22 mouse cellular contexts compared by ENCODE assay signal in the genomic region with DNA sequence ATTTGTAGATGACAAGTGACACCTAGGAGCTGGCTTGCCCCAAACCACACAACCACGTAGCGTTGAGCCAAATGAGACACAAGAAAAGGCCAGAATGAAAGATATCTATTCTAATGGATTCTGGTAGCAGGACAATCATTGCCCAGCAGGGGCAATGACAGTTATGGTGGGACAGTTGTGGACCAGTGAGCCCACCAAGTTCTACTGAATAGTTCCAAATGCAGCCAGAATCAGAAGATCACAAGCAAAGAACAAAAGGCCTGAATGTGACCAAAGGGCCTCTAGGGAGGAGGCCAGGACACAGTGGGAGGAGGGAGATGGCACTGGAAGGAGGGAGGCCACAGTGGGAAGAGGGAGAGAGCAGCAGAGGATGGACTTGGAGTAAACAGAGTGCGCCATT.
"Had no signal": no experiment of that assay in that cellular context is flagged by ENCODE, and none has a peak within 500 bp of the region (broad histone marks: within the 10 kb centered on the region; RNA-seq: fewer than 3 reads in every experiment).

No protein-coding gene starts in this region.

- H3K9me3 ChIP-seq: intestine, embryonic 15.5 days; limb, embryonic 12.5 days; limb, embryonic 15.5 days; neural tube, embryonic 13.5 days; stomach, embryonic 15.5 days had no signal

- H3K36me3 ChIP-seq: intestine, embryonic 15.5 days; limb, embryonic 12.5 days; limb, embryonic 15.5 days; neural tube, embryonic 13.5 days; stomach, embryonic 15.5 days had no signal

- H3K27ac ChIP-seq: intestine, embryonic 15.5 days; left cerebral cortex, adult 2 months; limb, embryonic 12.5 days; limb, embryonic 15.5 days; liver, embryonic 14.5 days; macrophage; neural tube, embryonic 13.5 days; stomach, embryonic 15.5 days had no signal

- H3K4me3 ChIP-seq: intestine, embryonic 15.5 days; left cerebral cortex, adult 2 months; limb, embryonic 12.5 days; limb, embryonic 15.5 days; myocyte; neural tube, embryonic 13.5 days; stomach, embryonic 15.5 days had no signal

- DNase-seq: kidney, adult 11 months; kidney, adult 8-10 months; kidney, postnatal 14 days; kidney, postnatal 4 days; layer of hippocampus, adult 9-11 months; layer of hippocampus, postnatal 36 days; liver, postnatal 0 days; lung, embryonic 14.5 days; midbrain, embryonic 14.5 days; retina, postnatal 1 day; right cerebral cortex, postnatal 14 days; right cerebral cortex, postnatal 4 days; thymus, postnatal 36 days had no signal
